Mouse (Mus musculus): ENCODE results near the gene Spink4.

- TF ChIP-seq POLR2A (IDR thresholded peaks at IDR 0.05; ENCODE audit: insufficient read length, low read depth) = no peak
- TF ChIP-seq MAX (IDR thresholded peaks at IDR 0.05; ENCODE audit: low read depth) = no peak
- no peak for TF ChIP-seq REST (IDR thresholded peaks at IDR 0.05; ENCODE audit: insufficient read depth, insufficient read length)
- no peak for TF ChIP-seq CEBPB (IDR thresholded peaks at IDR 0.05; ENCODE audit: insufficient read depth, poor library complexity, severe bottlenecking)
- no peak for TF ChIP-seq E2F4 (IDR thresholded peaks at IDR 0.05; ENCODE audit: insufficient read depth)
- no peak for TF ChIP-seq TCF3 (IDR thresholded peaks at IDR 0.05; ENCODE audit: insufficient read length, low read depth)
- no peak for TF ChIP-seq SRF (IDR thresholded peaks at IDR 0.05; ENCODE audit: control insufficient read depth, insufficient read length, low read depth)
- no peak for TF ChIP-seq USF1 (IDR thresholded peaks at IDR 0.05; ENCODE audit: low read depth)
- TF ChIP-seq MYOD1 (IDR thresholded peaks at IDR 0.05; ENCODE audit: control insufficient read depth in 1 of 3, insufficient read length in 2 of 3, low read depth in 2 of 3) = no peak
- TF ChIP-seq TCF12 (IDR thresholded peaks at IDR 0.05; ENCODE audit: insufficient read depth, poor library complexity, severe bottlenecking) = no peak
- no peak for TF ChIP-seq POLR2AphosphoS2 (IDR thresholded peaks at IDR 0.05; ENCODE audit: insufficient read length, low read depth)
Observed at GRCm38 (mm10) chr4:40900071-40900470, 19.8 kb upstream of the Spink4 start.

Measured in myocyte (in vitro differentiated cells).